Mouse (Mus musculus): ENCODE measurements around the gene Tcf7l1. TPM values are rescaled to one million over a fixed set of nuclear protein-coding genes. Genes with fewer than 3 reads are reported as not detected.

Gene Tcf7l1
- total RNA-seq, 1 experiment, result 14.5 TPM

GRCm38 (mm10) chr6:72698559-72698958 is 90.5 kb downstream of the Tcf7l1 start:
- Histone ChIP-seq H3K4me3 (ENCODE audit: insufficient read depth in 1 of 2, low read depth in 1 of 2, low read length in 2 of 2, poor library complexity in 1 of 2, severe bottlenecking in 1 of 2) (no peak overlapping the region), H3K4me1 (ENCODE audit: control insufficient read depth in 2 of 2, insufficient read depth in 2 of 2, low read length in 2 of 2, poor library complexity in 1 of 2) (peaks cover 0 to 4% of the 10 kb centered on the region in 2 experiments; a peak in 1 of 4 replicates), H3K9ac (ENCODE audit: insufficient read depth, low read depth, low read length, poor library complexity, severe bottlenecking) (no peak overlapping the region), H3K9me3 (ENCODE audit: control insufficient read depth, insufficient read depth, low read depth, low read length) (no peaks in the 10 kb centered on the region), H3K36me3 (ENCODE audit: control insufficient read depth, insufficient read depth, low read length, poor library complexity, severe bottlenecking) (peaks cover 6% of the 10 kb centered on the region), H3K27ac (ENCODE audit: insufficient read depth, low read depth, low read length, poor library complexity, severe bottlenecking) (no peak overlapping the region)
- DNase-seq (ENCODE audit: low read depth, low spot score), result no peak
- TF ChIP-seq HCFC1 (IDR thresholded peaks at IDR 0.05; ENCODE audit: borderline replicate concordance, insufficient read depth, low read length) (no peak), ZC3H11A (IDR thresholded peaks at IDR 0.05; ENCODE audit: borderline replicate concordance, low read depth, low read length) (no peak), ZNF384 (IDR thresholded peaks at IDR 0.05; ENCODE audit: low read depth, low read length) (no peak), MAFK (IDR thresholded peaks at IDR 0.05; ENCODE audit: insufficient read depth, low read depth, low read length) (no peak), CHD2 (IDR thresholded peaks at IDR 0.05; ENCODE audit: low read depth, low read length) (no peak)
- in situ Hi-C loops (cut with MboI; ENCODE audit: low sequenced_read_pairs in 2 of 2, unreplicated experiment in 2 of 2), result no loop called here

GRCm38 (mm10) chr6:72696601-72697335 is 92.3 kb downstream of the Tcf7l1 start:
- in situ Hi-C loops (cut with MboI; ENCODE audit: low sequenced_read_pairs in 2 of 2, unreplicated experiment in 2 of 2), result no loop called here
- H3K27ac ChIP-seq (ENCODE audit: insufficient read depth, low read depth, low read length, poor library complexity, severe bottlenecking), result no peak overlapping the region
- H3K4me1 ChIP-seq (ENCODE audit: control insufficient read depth in 2 of 2, insufficient read depth in 2 of 2, low read length in 2 of 2, poor library complexity in 1 of 2), result peaks cover 0 to 8% of the 10 kb centered on the region in 2 experiments; a peak in 1 of 4 replicates
- TF ChIP-seq ZNF384 (IDR thresholded peaks at IDR 0.05; ENCODE audit: low read depth, low read length) (no peak), HCFC1 (IDR thresholded peaks at IDR 0.05; ENCODE audit: borderline replicate concordance, insufficient read depth, low read length) (no peak), MAFK (IDR thresholded peaks at IDR 0.05; ENCODE audit: insufficient read depth, low read depth, low read length) (no peak), CHD2 (IDR thresholded peaks at IDR 0.05; ENCODE audit: low read depth, low read length) (no peak), ZC3H11A (IDR thresholded peaks at IDR 0.05; ENCODE audit: borderline replicate concordance, low read depth, low read length) (no peak)
- peaks cover 3% of the 10 kb centered on the region; the same call in 1 of the 2 replicates for H3K36me3 ChIP-seq (ENCODE audit: control insufficient read depth, insufficient read depth, low read length, poor library complexity, severe bottlenecking)
- H3K4me3 ChIP-seq (ENCODE audit: insufficient read depth in 1 of 2, low read depth in 1 of 2, low read length in 2 of 2, poor library complexity in 1 of 2, severe bottlenecking in 1 of 2), result no peak overlapping the region
- DNase-seq (ENCODE audit: low read depth, low spot score), result no peak
- H3K9ac ChIP-seq (ENCODE audit: insufficient read depth, low read depth, low read length, poor library complexity, severe bottlenecking), result no peak overlapping the region
- H3K9me3 ChIP-seq (ENCODE audit: control insufficient read depth, insufficient read depth, low read depth, low read length), result no peaks in the 10 kb centered on the region

- no peak for TF ChIP-seq ZC3H11A (IDR thresholded peaks at IDR 0.05; ENCODE audit: borderline replicate concordance, low read depth, low read length)
- no peak for TF ChIP-seq CHD2 (IDR thresholded peaks at IDR 0.05; ENCODE audit: low read depth, low read length)
- TF ChIP-seq MAFK (IDR thresholded peaks at IDR 0.05; ENCODE audit: insufficient read depth, low read depth, low read length), result no peak
- no peak for TF ChIP-seq ZNF384 (IDR thresholded peaks at IDR 0.05; ENCODE audit: low read depth, low read length)
- TF ChIP-seq HCFC1 (IDR thresholded peaks at IDR 0.05; ENCODE audit: borderline replicate concordance, insufficient read depth, low read length), result no peak
- peaks cover 3% of the 10 kb centered on the region; the same call in 1 of the 2 replicates for H3K36me3 ChIP-seq (ENCODE audit: control insufficient read depth, insufficient read depth, low read length, poor library complexity, severe bottlenecking)
- no peak overlapping the region for H3K27ac ChIP-seq (ENCODE audit: insufficient read depth, low read depth, low read length, poor library complexity, severe bottlenecking)
- no peak for DNase-seq (ENCODE audit: low read depth, low spot score)
- in situ Hi-C loops (cut with MboI; ENCODE audit: low sequenced_read_pairs in 2 of 2, unreplicated experiment in 2 of 2), result no loop called here
- no peaks in the 10 kb centered on the region for H3K9me3 ChIP-seq (ENCODE audit: control insufficient read depth, insufficient read depth, low read depth, low read length)
- no peak overlapping the region for H3K9ac ChIP-seq (ENCODE audit: insufficient read depth, low read depth, low read length, poor library complexity, severe bottlenecking)
- H3K4me3 ChIP-seq (ENCODE audit: insufficient read depth in 1 of 2, low read depth in 1 of 2, low read length in 2 of 2, poor library complexity in 1 of 2, severe bottlenecking in 1 of 2), result no peak overlapping the region
- peaks cover 0 to 8% of the 10 kb centered on the region in 2 experiments; a peak in 1 of 4 replicates for H3K4me1 ChIP-seq (ENCODE audit: control insufficient read depth in 2 of 2, insufficient read depth in 2 of 2, low read length in 2 of 2, poor library complexity in 1 of 2)
Measured at GRCm38 (mm10) chr6:72694791-72695204, 94.3 kb downstream of the Tcf7l1 start.

- Histone ChIP-seq H3K9me3 (ENCODE audit: control insufficient read depth, insufficient read depth, low read depth, low read length) (no peaks in the 10 kb centered on the region), H3K27ac (ENCODE audit: insufficient read depth, low read depth, low read length, poor library complexity, severe bottlenecking) (peak overlapping the region; percentile 12; the same call in 1 of the 2 replicates), H3K4me1 (ENCODE audit: control insufficient read depth in 2 of 2, insufficient read depth in 2 of 2, low read length in 2 of 2, poor library complexity in 1 of 2) (peaks cover 0 to 8% of the 10 kb centered on the region in 2 experiments; a peak in 1 of 4 replicates), H3K4me3 (ENCODE audit: insufficient read depth in 1 of 2, low read depth in 1 of 2, low read length in 2 of 2, poor library complexity in 1 of 2, severe bottlenecking in 1 of 2) (no peak overlapping the region), H3K9ac (ENCODE audit: insufficient read depth, low read depth, low read length, poor library complexity, severe bottlenecking) (no peak overlapping the region), H3K36me3 (ENCODE audit: control insufficient read depth, insufficient read depth, low read length, poor library complexity, severe bottlenecking) (peaks cover 3% of the 10 kb centered on the region; the same call in 1 of the 2 replicates)
- DNase-seq (ENCODE audit: low read depth, low spot score), result no peak
- TF ChIP-seq CHD2 (IDR thresholded peaks at IDR 0.05; ENCODE audit: low read depth, low read length) (no peak), ZC3H11A (IDR thresholded peaks at IDR 0.05; ENCODE audit: borderline replicate concordance, low read depth, low read length) (no peak), ZNF384 (IDR thresholded peaks at IDR 0.05; ENCODE audit: low read depth, low read length) (no peak), MAFK (IDR thresholded peaks at IDR 0.05; ENCODE audit: insufficient read depth, low read depth, low read length) (no peak)
- in situ Hi-C loops (cut with MboI; ENCODE audit: low sequenced_read_pairs in 2 of 2, unreplicated experiment in 2 of 2), result no loop called here
Measured at GRCm38 (mm10) chr6:72694047-72694790, 94.8 kb downstream of the Tcf7l1 start.
